Mouse (Mus musculus) testis, adult 2 months (tissue): ENCODE measurements around the gene Grhl1. TPM values are rescaled to one million over a fixed set of nuclear protein-coding genes. Genes with fewer than 3 reads are reported as not detected.

Source experiments
- H3K27ac ChIP-seq: fragments of 200-500 bp; 2 replicates; pipeline ENCODE4 v1.5.1; 2012; ENCODE audit warnings: low read depth, low read length; ENCODE audit not compliant: control insufficient read depth, insufficient read depth
- H3K27me3 ChIP-seq: fragments of 200-500 bp; 2 replicates; pipeline ENCODE4 v1.6.1; 2012; ENCODE audit warnings: mild to moderate bottlenecking, low read length, moderate library complexity; ENCODE audit not compliant: control insufficient read depth, insufficient read depth
- H3K36me3 ChIP-seq: fragments of 200-500 bp; 2 replicates; pipeline ENCODE4 v1.6.1; 2012; ENCODE audit warnings: mild to moderate bottlenecking, low read length; ENCODE audit not compliant: control insufficient read depth, insufficient read depth
- H3K4me1 ChIP-seq: fragments of 200-500 bp; 2 replicates; pipeline ENCODE4 v1.6.1; 2012; ENCODE audit warnings: low read length; ENCODE audit not compliant: control insufficient read depth, insufficient read depth
- H3K4me3 ChIP-seq: fragments of 200-500 bp; 2 replicates; pipeline ENCODE4 v1.5.1; 2012; ENCODE audit warnings: low read depth, mild to moderate bottlenecking, low read length, moderate library complexity, mixed read lengths; ENCODE audit not compliant: control insufficient read depth
- CTCF ChIP-seq: fragments of 200-500 bp; IDR thresholded peaks from 2 replicates; pipeline ENCODE4 v1.5.1; 2012; ENCODE audit warnings: low read depth, mild to moderate bottlenecking, inconsistent platforms, low read length, moderate library complexity; ENCODE audit not compliant: control insufficient read depth, insufficient read depth, insufficient replicate concordance
- POLR2A ChIP-seq: fragments of 200-500 bp; IDR thresholded peaks from 2 replicates; pipeline ENCODE4 v1.6.1; 2012; ENCODE audit warnings: low read depth, mild to moderate bottlenecking, inconsistent platforms, low read length, moderate library complexity; ENCODE audit not compliant: control insufficient read depth
- polyA plus RNA-seq: library from polyadenylated mRNA; depleted of rRNA; stranded (reverse); fragments of >200 nt; gene quantifications from 2 replicates; pipeline ENCODE4 v1.2.3, GENCODE M21; 2012; rRNA removed

Gene Grhl1
- polyA plus RNA-seq, 1 experiment, result 6.0 TPM

- no peak overlapping the region for H3K27ac ChIP-seq
- no peaks in the 10 kb centered on the region for H3K27me3 ChIP-seq
- peaks cover 10% of the 10 kb centered on the region for H3K4me1 ChIP-seq
- TF ChIP-seq CTCF (no peak), POLR2A (no peak)
- H3K36me3 ChIP-seq, result no peaks in the 10 kb centered on the region
- no peak overlapping the region for H3K4me3 ChIP-seq
Observed at GRCm38 (mm10) chr12:24654065-24654862, 82.2 kb downstream of the Grhl1 start.

- Histone ChIP-seq H3K27me3 (no peaks in the 10 kb centered on the region), H3K27ac (no peak overlapping the region), H3K4me3 (no peak overlapping the region), H3K36me3 (no peaks in the 10 kb centered on the region), H3K4me1 (peaks cover 4% of the 10 kb centered on the region)
- TF ChIP-seq CTCF (no peak), POLR2A (no peak)
Observed at GRCm38 (mm10) chr12:24656436-24656835, 84.4 kb downstream of the Grhl1 start.

- H3K36me3 ChIP-seq, result no peaks in the 10 kb centered on the region
- no peaks in the 10 kb centered on the region; the same call in 1 of the 2 replicates for H3K4me1 ChIP-seq
- H3K27me3 ChIP-seq, result no peaks in the 10 kb centered on the region
- TF ChIP-seq CTCF (no peak), POLR2A (no peak)
- H3K4me3 ChIP-seq, result no peak overlapping the region
- H3K27ac ChIP-seq, result no peak overlapping the region
Observed at GRCm38 (mm10) chr12:24658998-24659397, 86.9 kb downstream of the Grhl1 start.

GRCm38 (mm10) chr12:24659923-24660322 is 87.8 kb downstream of the Grhl1 start:
- TF ChIP-seq CTCF, result no peak
- TF ChIP-seq POLR2A, result no peak
- no peaks in the 10 kb centered on the region for H3K27me3 ChIP-seq
- H3K4me3 ChIP-seq, result no peak overlapping the region
- H3K36me3 ChIP-seq, result no peaks in the 10 kb centered on the region
- no peak overlapping the region for H3K27ac ChIP-seq
- H3K4me1 ChIP-seq, result no peaks in the 10 kb centered on the region; the same call in 1 of the 2 replicates

GRCm38 (mm10) chr12:24661100-24661499 is 89.0 kb downstream of the Grhl1 start:
- TF ChIP-seq POLR2A, result no peak
- TF ChIP-seq CTCF, result no peak
- H3K4me3 ChIP-seq, result no peak overlapping the region
- no peaks in the 10 kb centered on the region for H3K36me3 ChIP-seq
- H3K27me3 ChIP-seq, result no peaks in the 10 kb centered on the region
- H3K4me1 ChIP-seq, result no peaks in the 10 kb centered on the region; the same call in 1 of the 2 replicates
- H3K27ac ChIP-seq, result no peak overlapping the region

- no peaks in the 10 kb centered on the region; the same call in 1 of the 2 replicates for H3K4me1 ChIP-seq
- H3K36me3 ChIP-seq, result no peaks in the 10 kb centered on the region
- no peak overlapping the region for H3K4me3 ChIP-seq
- TF ChIP-seq CTCF (no peak), POLR2A (no peak)
- H3K27me3 ChIP-seq, result no peaks in the 10 kb centered on the region
- no peak overlapping the region for H3K27ac ChIP-seq
Observed at GRCm38 (mm10) chr12:24662131-24662530, 90.0 kb downstream of the Grhl1 start.

Other genes with a start within 250 kb of the Grhl1 start
- gene Taf1b, start 73.9 kb upstream of the Grhl1 start, polyA plus RNA-seq, result 28.0 and 33.9 TPM in 2 replicates
- gene Klf11, start 79.0 kb downstream of the Grhl1 start, polyA plus RNA-seq, result 2.5 and 3.4 TPM in 2 replicates
- gene Cys1, start 109.5 kb downstream of the Grhl1 start, polyA plus RNA-seq, result 1.2 and 1.7 TPM in 2 replicates
- gene Rrm2, start 136.0 kb downstream of the Grhl1 start, polyA plus RNA-seq, result 5.3 and 5.5 TPM in 2 replicates